Mouse (Mus musculus) limb, embryonic 14.5 days (tissue): Measurements from ENCODE around the gene Tnfsf13b. TPM values are rescaled to one million over a fixed set of nuclear protein-coding genes. Genes with fewer than 3 reads are reported as not detected.

Experiments used
- ATAC-seq: fragments of 200-750 bp; cut with Nextera tagmentation; 2 replicates; pipeline ENCODE4 v1.8.0; 2017; ENCODE audit warnings: low read depth, moderate number of reproducible peaks, moderate TSS enrichment; ENCODE audit not compliant: low FRiP score
- DNase-seq: peaks from one replicate; pipeline ENCODE4 v3.0.0-alpha.2; 2015; ENCODE audit warnings: low spot score
- H3K27ac ChIP-seq: fragments of 300-500 bp; sonication (generic); replicated peaks from 2 replicates; pipeline ENCODE4 v1.5.1; 2014; ENCODE audit warnings: low read depth, mild to moderate bottlenecking, low read length, moderate library complexity, mixed read lengths
- H3K27me3 ChIP-seq: fragments of 300-500 bp; sonication (generic); 2 replicates; pipeline ENCODE4 v1.6.1; 2014; ENCODE audit warnings: low read length, mixed read lengths; ENCODE audit not compliant: control insufficient read depth, insufficient read depth
- H3K36me3 ChIP-seq: fragments of 300-500 bp; sonication (generic); 2 replicates; pipeline ENCODE4 v1.6.1; 2014; ENCODE audit warnings: mild to moderate bottlenecking, low read length, moderate library complexity, mixed read lengths; ENCODE audit not compliant: control insufficient read depth, insufficient read depth
- H3K4me1 ChIP-seq: fragments of 300-500 bp; sonication (generic); 2 replicates; pipeline ENCODE4 v1.6.1; 2014; ENCODE audit warnings: antibody characterized with exemption, low read length, mixed read lengths; ENCODE audit not compliant: control insufficient read depth, insufficient read depth
- H3K4me2 ChIP-seq: fragments of 300-500 bp; sonication (generic); replicated peaks from 2 replicates; pipeline ENCODE4 v1.6.1; 2014; ENCODE audit warnings: low read depth, mild to moderate bottlenecking, low read length, moderate library complexity; ENCODE audit not compliant: severe bottlenecking
- H3K4me3 ChIP-seq: fragments of 300-500 bp; sonication (generic); replicated peaks from 2 replicates; pipeline ENCODE4 v1.5.1; 2014; ENCODE audit warnings: low read length
- H3K9ac ChIP-seq: fragments of 300-500 bp; sonication (generic); 2 replicates; pipeline ENCODE4 v1.6.1; 2014; ENCODE audit warnings: mild to moderate bottlenecking, low read depth, low read length, moderate library complexity; ENCODE audit not compliant: severe bottlenecking
- H3K9me3 ChIP-seq: fragments of 300-500 bp; sonication (generic); 2 replicates; pipeline ENCODE4 v1.6.1; 2016; ENCODE audit warnings: low read length; ENCODE audit not compliant: control insufficient read depth
- POLR2A ChIP-seq: fragments of 200-500 bp; IDR thresholded peaks from 2 replicates; pipeline ENCODE4 v1.8.0; 2012; ENCODE audit warnings: inconsistent platforms, mild to moderate bottlenecking, moderate library complexity, borderline replicate concordance; ENCODE audit not compliant: insufficient read depth, insufficient read length; ENCODE audit errors: extremely low read depth
- WGBS: fragments of 180-500 bp; shearing (Covaris S2); extraction: QIAGEN DNeasy Blood & Tissue Kit; methylation state at CpG from one replicate; pipeline ENCODE4 v1.1.7; 2014; 5-methylcytosine and 5-hydroxymethylcytosine counted together
- polyA plus RNA-seq, 2 experiments: library from polyadenylated mRNA; depleted of rRNA in 1 of 2; stranded (reverse) in 1 of 2; unstranded in 1 of 2; fragments of >200 nt; fragmentation: Nextera tagmentation in 1 of 2; extraction: Ambion mirVana in 1 of 2; gene quantifications; 2 replicates each; pipeline versions ENCODE4 v1.2.1 to v1.2.3; 2012 to 2014

The Tnfsf13b gene
- polyA plus RNA-seq, 2 experiments, result 1.1 to 2.0 TPM

- no peak overlapping the region for H3K4me2 ChIP-seq
- H3K4me3 ChIP-seq, result no peak overlapping the region
- no peak for TF ChIP-seq POLR2A
- H3K4me1 ChIP-seq, result peaks cover 25% of the 10 kb centered on the region
- DNase-seq (no peak), ATAC-seq (no peak)
- no peak overlapping the region for H3K27ac ChIP-seq
- H3K36me3 ChIP-seq, result peaks cover 3% of the 10 kb centered on the region; the same call in 1 of the 2 replicates
- H3K9me3 ChIP-seq, result no peaks in the 10 kb centered on the region
- 78% methylated on average over 1 of the region's 1 CpGs for WGBS
- H3K27me3 ChIP-seq, result no peaks in the 10 kb centered on the region
- no peak overlapping the region for H3K9ac ChIP-seq
Measured at GRCm38 (mm10) chr8:9979746-9980145, 26.5 kb upstream of the Tnfsf13b start.

GRCm38 (mm10) chr8:9980188-9980587, 26.1 kb upstream of the Tnfsf13b start:
- H3K4me1 ChIP-seq, result peaks cover 22% of the 10 kb centered on the region
- DNase-seq (no peak), ATAC-seq (no peak)
- no peak overlapping the region for H3K4me3 ChIP-seq
- no peak overlapping the region for H3K9ac ChIP-seq
- no peaks in the 10 kb centered on the region for H3K9me3 ChIP-seq
- no peak for TF ChIP-seq POLR2A
- H3K27ac ChIP-seq, result no peak overlapping the region
- no peaks in the 10 kb centered on the region for H3K27me3 ChIP-seq
- peaks cover 3% of the 10 kb centered on the region; the same call in 1 of the 2 replicates for H3K36me3 ChIP-seq
- no peak overlapping the region for H3K4me2 ChIP-seq

- Histone ChIP-seq H3K4me3 (no peak overlapping the region), H3K9me3 (no peaks in the 10 kb centered on the region), H3K27me3 (no peaks in the 10 kb centered on the region), H3K9ac (no peak overlapping the region), H3K27ac (no peak overlapping the region), H3K4me1 (peaks cover 19% of the 10 kb centered on the region), H3K36me3 (no peaks in the 10 kb centered on the region), H3K4me2 (no peak overlapping the region)
- 83% methylated on average over 7 of the region's 7 CpGs for WGBS
- no peak for TF ChIP-seq POLR2A
- ATAC-seq, result no peak
- no peak for DNase-seq
Measured at GRCm38 (mm10) chr8:10004115-10004514, 2.2 kb upstream of the Tnfsf13b start.

- peak overlapping the region; percentile 68 for H3K4me2 ChIP-seq
- no peaks in the 10 kb centered on the region for H3K9me3 ChIP-seq
- H3K9ac ChIP-seq, result peak overlapping the region; percentile 45
- no peak overlapping the region for H3K27ac ChIP-seq
- no peaks in the 10 kb centered on the region for H3K27me3 ChIP-seq
- no peak for TF ChIP-seq POLR2A
- 4% methylated on average over 29 of the region's 29 CpGs for WGBS
- ATAC-seq (peak; percentile 41; the same call in 1 of the 2 replicates), DNase-seq (peak; percentile 25)
- H3K4me3 ChIP-seq, result peak overlapping the region; percentile 35
- peaks cover 19% of the 10 kb centered on the region for H3K4me1 ChIP-seq
- H3K36me3 ChIP-seq, result no peaks in the 10 kb centered on the region
Measured at GRCm38 (mm10) chr8:10006986-10007659, 856 bp downstream of the Tnfsf13b start.

- H3K9me3 ChIP-seq, result no peaks in the 10 kb centered on the region
- H3K4me1 ChIP-seq, result peaks cover 19% of the 10 kb centered on the region
- DNase-seq (no peak), ATAC-seq (no peak)
- peak overlapping the region; percentile 68 for H3K4me2 ChIP-seq
- peak overlapping the region; percentile 35 for H3K4me3 ChIP-seq
- no peak overlapping the region for H3K27ac ChIP-seq
- no peaks in the 10 kb centered on the region for H3K36me3 ChIP-seq
- H3K27me3 ChIP-seq, result no peaks in the 10 kb centered on the region
- 36% methylated on average over 6 of the region's 6 CpGs for WGBS
- TF ChIP-seq POLR2A, result no peak
- no peak overlapping the region for H3K9ac ChIP-seq
Measured at GRCm38 (mm10) chr8:10007660-10008028, 1.4 kb downstream of the Tnfsf13b start.
